Mouse (Mus musculus) thymus, postnatal 4 days (tissue): ENCODE data around the gene Rtn4rl1.

Experiments used
- DNase-seq: peaks from one replicate; pipeline ENCODE4 v3.0.0; 2021

Rtn4rl1 gene

GRCm38 (mm10) chr11:75304797-75305196 lies 111.2 kb downstream of the Rtn4rl1 start:
- DNase-seq: no peak

- DNase-seq: no peak
Measured at GRCm38 (mm10) chr11:75308650-75309049, 115.1 kb downstream of the Rtn4rl1 start.

GRCm38 (mm10) chr11:75310813-75311212 lies 117.2 kb downstream of the Rtn4rl1 start:
- no peak for DNase-seq

- no peak for DNase-seq
Measured at GRCm38 (mm10) chr11:75311751-75312150, 118.2 kb downstream of the Rtn4rl1 start.

- DNase-seq: no peak
Measured at GRCm38 (mm10) chr11:75313834-75314233, 120.3 kb downstream of the Rtn4rl1 start.
